Mouse (Mus musculus): ENCODE measurements around the gene Serpina3g.

Serpina3g gene

GRCm38 (mm10) chr12:104278216-104279055 is 42.4 kb downstream of the Serpina3g start:
- DNase-seq (ENCODE audit: extremely low read depth, low read depth, low spot score) = no peak

- no peak for DNase-seq (ENCODE audit: extremely low read depth, low read depth, low spot score)
Observed at GRCm38 (mm10) chr12:104279056-104279435, 43.0 kb downstream of the Serpina3g start.

GRCm38 (mm10) chr12:104283380-104283779 is 47.3 kb downstream of the Serpina3g start:
- no peak for DNase-seq (ENCODE audit: extremely low read depth, low read depth, low spot score)

- no peak for DNase-seq (ENCODE audit: extremely low read depth, low read depth, low spot score)
Observed at GRCm38 (mm10) chr12:104288336-104288735, 52.3 kb downstream of the Serpina3g start.

- DNase-seq (ENCODE audit: extremely low read depth, low read depth, low spot score) = no peak
Observed at GRCm38 (mm10) chr12:104289872-104290271, 53.8 kb downstream of the Serpina3g start.
